In genomic region chr14:122228816-122229551, GRCm38 (mm10) we compare ENCODE assay signal across 11 mouse cellular contexts. TPM values are rescaled to one million over a fixed set of nuclear protein-coding genes. Genes with fewer than 3 reads are reported as not detected.
A peak's percentile ranks its signal among the peaks of the same experiment; 100 is the strongest.
DNase-seq lines count a peak whose midpoint lies in the region; ATAC-seq and TF ChIP-seq lines count a peak whose summit lies in the region.
"Had no signal": no experiment of that assay in that cellular context is flagged by ENCODE, and none has a peak within 500 bp of the region (broad histone marks: within the 10 kb centered on the region; RNA-seq: fewer than 3 reads in every experiment).

No protein-coding gene starts in this region.

- no peaks in the 10 kb centered on the region for H3K27me3 ChIP-seq in cerebellum, adult 2 months (ENCODE audit: control insufficient read depth, insufficient read depth, low read length)
- peaks cover 54% of the 10 kb centered on the region for H3K27me3 ChIP-seq in forebrain, postnatal 0 days (ENCODE audit: insufficient read depth, low read length)
- H3K27me3 ChIP-seq in midbrain, embryonic 14.5 days (ENCODE audit: control insufficient read depth, insufficient read depth, low read length): peaks cover 80% of the 10 kb centered on the region

- DNase-seq in WW6 (ENCODE audit: low read depth, low spot score): peak; percentile 39
- DNase-seq in cerebellum, adult 2 months: peak; percentile 78
- DNase-seq in forebrain, postnatal 0 days: peak; percentile 51
- DNase-seq in midbrain, embryonic 14.5 days: peak; percentile 59
- DNase-seq in thymus, postnatal 4 days: no peak
- no peak for DNase-seq in adipocyte (ENCODE audit: low spot score)
- DNase-seq: heart, adult 11 months; kidney, postnatal 10 days had no signal

- peak overlapping the region; percentile 89 for H3K27ac ChIP-seq in cerebellum, adult 2 months (ENCODE audit: insufficient read depth, low read length)
- no peak overlapping the region for H3K27ac ChIP-seq in forebrain, postnatal 0 days (ENCODE audit: low read depth, low read length)
- H3K27ac ChIP-seq in midbrain, embryonic 14.5 days (replicated peaks; ENCODE audit: low read depth, low read length): 0 out of 2 replicates have a peak overlapping the region, but pooled peaks have one; percentile 20
- H3K27ac ChIP-seq: liver, embryonic 14.5 days had no signal

- no peaks in the 10 kb centered on the region for H3K36me3 ChIP-seq in forebrain, postnatal 0 days (ENCODE audit: insufficient read depth)
- H3K36me3 ChIP-seq in midbrain, embryonic 14.5 days (ENCODE audit: control insufficient read depth, insufficient read depth, low read length): no peaks in the 10 kb centered on the region

- peaks cover 26% of the 10 kb centered on the region for H3K4me1 ChIP-seq in cerebellum, adult 2 months (ENCODE audit: control insufficient read depth, insufficient read depth, low read length)
- H3K4me1 ChIP-seq in forebrain, postnatal 0 days (ENCODE audit: insufficient read depth): no peaks in the 10 kb centered on the region
- H3K4me1 ChIP-seq in midbrain, embryonic 14.5 days (ENCODE audit: control insufficient read depth, insufficient read depth, low read length): no peaks in the 10 kb centered on the region

- TF ChIP-seq POLR2A in cerebellum, adult 2 months (IDR thresholded peaks at IDR 0.05; ENCODE audit: borderline replicate concordance, insufficient read depth, low read length): peak; percentile 49; the same call in 1 of the 2 replicates

- H3K4me3 ChIP-seq in cerebellum, adult 2 months (replicated peaks; ENCODE audit: insufficient read depth, low read depth, low read length): peak overlapping the region; percentile 23
- no peak overlapping the region for H3K4me3 ChIP-seq in forebrain, postnatal 0 days (ENCODE audit: low read depth, low read length)
- no peak overlapping the region for H3K4me3 ChIP-seq in midbrain, embryonic 14.5 days (replicated peaks; ENCODE audit: low read depth, low read length)
- H3K4me3 ChIP-seq: myocyte had no signal

- no peaks in the 10 kb centered on the region for H3K9me3 ChIP-seq in forebrain, postnatal 0 days (ENCODE audit: low read length)
- no peaks in the 10 kb centered on the region for H3K9me3 ChIP-seq in midbrain, embryonic 14.5 days (ENCODE audit: control insufficient read depth, low read length)

- 11% methylated on average over 23 of the region's 23 CpGs for WGBS in cerebellum, adult 2 months
- WGBS in forebrain, postnatal 0 days: 22% methylated on average over 23 of the region's 23 CpGs
- 4% methylated on average over 23 of the region's 23 CpGs for WGBS in midbrain, embryonic 14.5 days

- no peak; the same call in 1 of the 2 replicates for ATAC-seq in forebrain, postnatal 0 days
- no peak for ATAC-seq in midbrain, embryonic 14.5 days (ENCODE audit: low FRiP score, low TSS enrichment)
- no peak for ATAC-seq in inflammation-experienced regulatory T-cells, adult 6 months

- H3K4me2 ChIP-seq in forebrain, postnatal 0 days (ENCODE audit: low read depth): no peak overlapping the region
- H3K4me2 ChIP-seq in midbrain, embryonic 14.5 days (ENCODE audit: low read length): peak overlapping the region; percentile 25

- TF ChIP-seq CTCF in cerebellum, adult 2 months (IDR thresholded peaks at IDR 0.05; ENCODE audit: borderline replicate concordance, insufficient read depth, low read depth, low read length): no peak
- no peak for TF ChIP-seq CTCF in forebrain, postnatal 0 days (IDR thresholded peaks at IDR 0.05; ENCODE audit: low read depth)

- H3K9ac ChIP-seq in forebrain, postnatal 0 days: no peak overlapping the region
- no peak overlapping the region for H3K9ac ChIP-seq in midbrain, embryonic 14.5 days (replicated peaks; ENCODE audit: low read length)
- H3K9ac ChIP-seq: liver, embryonic 14.5 days had no signal

RNA-seq across cellular contexts. Expression of gene Clybl, which starts 47.5 kb away (rescaled TPM):
- 38.1 and 40.6 TPM in 2 replicates for polyA plus RNA-seq in cerebellum, adult 2 months (2012; rRNA removed)
- total RNA-seq in forebrain, postnatal 0 days (2014; rRNA removed): 10.6 TPM in 2 replicates
- polyA plus RNA-seq in forebrain, postnatal 0 days (2015; fragmentation: Nextera tagmentation; extraction: Ambion mirVana): 15.8 and 21.0 TPM in 2 replicates
- 12.8 and 17.2 TPM in 2 replicates for polyA plus RNA-seq in midbrain, embryonic 14.5 days (2014; fragmentation: Nextera tagmentation; extraction: Ambion mirVana)
- polyA plus RNA-seq in inflammation-experienced regulatory T-cells, adult 6 months (2017; shearing (Covaris generic)): 10 to 100 TPM in 2 of 3 experiments, 1 to 10 TPM in 1; 8.4 to 10.6 (median 10.4) TPM

Comparison
In these comparisons a context has a peak if more than half of its experiments do, and no peak if none do; other contexts are left out.
1. DNase-seq: peak in WW6 (single experiment), cerebellum, adult 2 months (2 of 2), forebrain, postnatal 0 days (single experiment) and midbrain, embryonic 14.5 days (single experiment); none in thymus, postnatal 4 days (single experiment) and adipocyte (single experiment).